Mouse (Mus musculus) hindbrain, embryonic 14.5 days (tissue): ENCODE measurements around the gene Iqschfp. TPM values are rescaled to one million over a fixed set of nuclear protein-coding genes. Genes with fewer than 3 reads are reported as not detected.

Experiments used
- ATAC-seq: fragments of 200-750 bp; cut with Nextera tagmentation; 2 replicates; pipeline ENCODE4 v1.8.0; 2017; ENCODE audit warnings: moderate number of reproducible peaks, mild to moderate bottlenecking, moderate TSS enrichment, moderate library complexity; ENCODE audit not compliant: low FRiP score
- DNase-seq: peaks from one replicate; pipeline ENCODE4 v3.0.0-alpha.2; 2015; ENCODE audit warnings: low spot score
- H3K27ac ChIP-seq: fragments of 300-500 bp; sonication (generic); 2 replicates; pipeline ENCODE4 v1.5.1; 2014; ENCODE audit warnings: mild to moderate bottlenecking, moderate library complexity
- H3K27me3 ChIP-seq: fragments of 300-500 bp; sonication (generic); 2 replicates; pipeline ENCODE4 v1.6.1; 2014; ENCODE audit warnings: mild to moderate bottlenecking, low read length, mixed read lengths; ENCODE audit not compliant: control insufficient read depth, insufficient read depth
- H3K36me3 ChIP-seq: fragments of 300-500 bp; sonication (generic); replicated peaks from 2 replicates; pipeline ENCODE4 v1.6.1; 2014; ENCODE audit not compliant: control insufficient read depth, insufficient read depth
- H3K4me1 ChIP-seq: fragments of 300-500 bp; sonication (generic); replicated peaks from 2 replicates; pipeline ENCODE4 v1.6.1; 2014; ENCODE audit warnings: antibody characterized with exemption, low read length, mixed read lengths; ENCODE audit not compliant: control insufficient read depth, insufficient read depth
- H3K4me2 ChIP-seq: fragments of 300-500 bp; sonication (generic); replicated peaks from 2 replicates; pipeline ENCODE4 v1.6.1; 2014; ENCODE audit warnings: mild to moderate bottlenecking, moderate library complexity
- H3K4me3 ChIP-seq: fragments of 300-500 bp; sonication (generic); replicated peaks from 2 replicates; pipeline ENCODE4 v1.5.1; 2014; ENCODE audit warnings: mild to moderate bottlenecking, low read length
- H3K9ac ChIP-seq: fragments of 300-500 bp; sonication (generic); 2 replicates; pipeline ENCODE4 v1.6.1; 2014
- H3K9me3 ChIP-seq: fragments of 300-500 bp; sonication (generic); 2 replicates; pipeline ENCODE4 v1.6.1; 2016; ENCODE audit warnings: low read length; ENCODE audit not compliant: control insufficient read depth
- WGBS: fragments of 180-500 bp; shearing (Covaris S2); extraction: QIAGEN DNeasy Blood & Tissue Kit; methylation state at CpG from one replicate; pipeline ENCODE4 v1.1.7; 2014; 5-methylcytosine and 5-hydroxymethylcytosine counted together
- polyA plus RNA-seq: library from polyadenylated mRNA; unstranded; fragments of >200 nt; fragmentation: Nextera tagmentation; extraction: Ambion mirVana; gene quantifications from 2 replicates; pipeline ENCODE4 v1.2.1, GENCODE M21; 2014

The Iqschfp gene
- polyA plus RNA-seq, 1 experiment from 2014 or later, result 7.5 TPM

DNA sequence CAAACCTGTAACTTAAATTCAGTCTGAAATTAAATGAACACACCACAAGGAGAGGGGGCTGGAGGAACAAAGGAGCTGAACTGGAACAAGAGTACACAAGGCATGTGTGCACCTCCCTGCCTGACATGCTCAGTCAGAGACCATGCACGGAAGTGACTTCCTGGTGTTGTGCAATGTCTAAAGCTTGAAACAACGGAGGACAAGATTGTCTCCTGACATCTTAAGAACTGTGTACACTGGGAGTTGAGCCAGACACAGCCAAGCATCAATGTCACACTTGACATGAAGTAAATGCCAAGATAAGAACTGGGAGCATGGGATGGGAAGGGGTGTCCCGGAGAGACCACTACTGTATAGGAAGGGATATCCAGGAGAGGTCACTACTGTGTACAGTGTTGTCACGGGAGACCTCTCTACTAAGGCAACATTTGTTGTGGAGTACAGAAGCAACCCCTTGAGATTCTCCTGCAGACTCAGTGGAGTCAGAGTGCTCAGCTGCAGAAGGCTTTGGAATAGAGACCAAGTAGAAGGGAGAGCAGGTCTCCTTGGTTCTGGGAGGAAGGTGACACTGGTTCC is 663.1 kb downstream of the Iqschfp start:
- Histone ChIP-seq H3K4me2 (no peak overlapping the region), H3K9ac (no peak overlapping the region), H3K4me1 (no peaks in the 10 kb centered on the region), H3K27me3 (no peaks in the 10 kb centered on the region), H3K9me3 (no peaks in the 10 kb centered on the region), H3K36me3 (no peaks in the 10 kb centered on the region), H3K4me3 (no peak overlapping the region), H3K27ac (no peak overlapping the region)
- ATAC-seq, result no peak; the same call in 1 of the 2 replicates
- WGBS, result 78% methylated on average over 4 of the region's 4 CpGs
- no peak for DNase-seq

DNA sequence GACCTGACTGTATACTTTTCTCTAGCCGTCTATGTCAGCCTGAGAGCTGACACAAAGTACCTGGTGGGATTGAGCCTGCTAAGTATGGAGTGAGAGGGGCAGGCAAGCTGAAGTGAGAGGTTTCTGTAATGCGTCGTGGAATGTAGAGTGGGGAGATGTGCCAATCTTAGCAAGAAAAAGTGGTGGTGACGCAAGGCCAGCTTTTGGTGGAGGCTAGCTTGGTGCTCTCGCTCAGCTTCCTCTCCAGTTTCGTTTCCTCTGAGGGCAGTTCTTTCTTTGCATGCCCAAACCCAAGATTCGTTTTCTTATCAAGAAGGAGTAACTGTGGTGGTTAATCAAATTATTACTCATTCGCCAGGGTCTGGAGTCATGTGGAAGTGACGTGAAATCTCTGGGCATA is 664.9 kb downstream of the Iqschfp start:
- ATAC-seq (no peak), DNase-seq (no peak)
- Histone ChIP-seq H3K4me3 (no peak overlapping the region), H3K4me2 (no peak overlapping the region), H3K27ac (no peak overlapping the region), H3K9ac (no peak overlapping the region), H3K27me3 (no peaks in the 10 kb centered on the region), H3K4me1 (no peaks in the 10 kb centered on the region), H3K9me3 (no peaks in the 10 kb centered on the region), H3K36me3 (no peaks in the 10 kb centered on the region)
- WGBS, result 93% methylated on average over 9 of the region's 9 CpGs

GRCm38 (mm10) chr3:68558744-68559143 is 666.7 kb downstream of the Iqschfp start:
- Histone ChIP-seq H3K4me3 (no peak overlapping the region), H3K27me3 (no peaks in the 10 kb centered on the region), H3K9ac (no peak overlapping the region), H3K9me3 (no peaks in the 10 kb centered on the region), H3K27ac (no peak overlapping the region), H3K4me2 (no peak overlapping the region), H3K4me1 (no peaks in the 10 kb centered on the region; the same call in 1 of the 2 replicates), H3K36me3 (no peaks in the 10 kb centered on the region)
- DNase-seq (no peak), ATAC-seq (no peak)
- WGBS, result 87% methylated on average over 6 of the region's 6 CpGs

- H3K9ac ChIP-seq, result no peak overlapping the region
- no peak overlapping the region for H3K4me2 ChIP-seq
- H3K27me3 ChIP-seq, result no peaks in the 10 kb centered on the region
- ATAC-seq (no peak), DNase-seq (no peak)
- no peak overlapping the region for H3K4me3 ChIP-seq
- H3K27ac ChIP-seq, result no peak overlapping the region
- no peaks in the 10 kb centered on the region for H3K36me3 ChIP-seq
- H3K4me1 ChIP-seq, result peaks cover 11% of the 10 kb centered on the region; the same call in 1 of the 2 replicates
- WGBS, result 87% methylated on average over 5 of the region's 5 CpGs
- no peaks in the 10 kb centered on the region for H3K9me3 ChIP-seq
Measured at GRCm38 (mm10) chr3:68560057-68560456, 668.0 kb downstream of the Iqschfp start.

GRCm38 (mm10) chr3:68562838-68563237 is 670.8 kb downstream of the Iqschfp start:
- Histone ChIP-seq H3K9me3 (no peaks in the 10 kb centered on the region), H3K4me1 (peaks cover 17% of the 10 kb centered on the region; the same call in 1 of the 2 replicates), H3K4me3 (no peak overlapping the region), H3K27ac (no peak overlapping the region), H3K9ac (no peak overlapping the region), H3K4me2 (no peak overlapping the region), H3K27me3 (no peaks in the 10 kb centered on the region), H3K36me3 (no peaks in the 10 kb centered on the region)
- ATAC-seq, result no peak
- WGBS, result 70% methylated on average over 2 of the region's 2 CpGs
- no peak for DNase-seq

- Histone ChIP-seq H3K27me3 (no peaks in the 10 kb centered on the region), H3K4me2 (0 out of 2 replicates have a peak overlapping the region, but pooled peaks have one; percentile 12), H3K36me3 (no peaks in the 10 kb centered on the region), H3K4me1 (peaks cover 17% of the 10 kb centered on the region; the same call in 1 of the 2 replicates), H3K27ac (peak overlapping the region; percentile 9; the same call in 1 of the 2 replicates), H3K9me3 (no peaks in the 10 kb centered on the region), H3K4me3 (no peak overlapping the region), H3K9ac (0 out of 2 replicates have a peak overlapping the region, but pooled peaks have one; percentile 11)
- ATAC-seq, result peak; percentile 58
- 65% methylated on average over 8 of the region's 8 CpGs for WGBS
- DNase-seq, result peak; percentile 73
Measured at GRCm38 (mm10) chr3:68563922-68564321, 671.9 kb downstream of the Iqschfp start.

DNA sequence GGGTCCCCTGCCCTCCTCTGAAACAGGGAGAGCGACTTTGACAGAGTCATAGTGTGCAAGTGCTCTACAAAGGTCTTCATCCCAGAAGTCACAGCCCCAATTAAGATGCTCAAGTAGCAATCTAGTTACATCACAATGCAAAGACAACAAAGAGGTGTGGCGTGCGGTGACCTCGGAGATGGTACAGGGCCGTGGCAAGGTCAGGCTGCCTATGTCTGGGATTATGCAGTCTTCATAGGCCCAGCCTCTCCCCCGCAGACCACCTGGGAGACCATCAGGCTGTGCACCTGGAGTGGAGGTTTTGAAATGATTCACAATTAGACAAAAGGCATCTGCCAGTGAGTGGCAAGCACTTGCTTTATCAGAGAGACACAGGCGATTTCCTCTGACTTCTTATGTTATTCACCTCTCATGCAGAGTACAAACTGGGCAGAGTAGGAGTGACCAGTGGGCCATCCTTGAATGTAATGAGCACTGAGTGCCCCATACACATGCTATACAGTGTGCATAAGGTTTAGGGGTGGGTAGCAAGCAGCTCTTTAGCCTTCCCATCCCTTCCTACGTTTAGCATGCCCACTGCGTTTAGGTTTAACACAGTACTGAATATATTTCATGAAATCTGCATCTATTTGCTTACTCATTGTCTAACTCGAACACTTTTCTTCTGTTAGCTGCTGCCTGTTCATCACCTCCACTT is 673.1 kb downstream of the Iqschfp start:
- Histone ChIP-seq H3K36me3 (no peaks in the 10 kb centered on the region), H3K9me3 (no peaks in the 10 kb centered on the region), H3K9ac (peak overlapping the region; percentile 16; the same call in 1 of the 2 replicates), H3K27me3 (no peaks in the 10 kb centered on the region), H3K4me3 (no peak overlapping the region), H3K27ac (no peak overlapping the region; the same call in 1 of the 2 replicates), H3K4me1 (peaks cover 17% of the 10 kb centered on the region; the same call in 1 of the 2 replicates), H3K4me2 (no peak overlapping the region)
- ATAC-seq (peak; percentile 44), DNase-seq (no peak)
- 51% methylated on average over 10 of the region's 10 CpGs for WGBS

DNA sequence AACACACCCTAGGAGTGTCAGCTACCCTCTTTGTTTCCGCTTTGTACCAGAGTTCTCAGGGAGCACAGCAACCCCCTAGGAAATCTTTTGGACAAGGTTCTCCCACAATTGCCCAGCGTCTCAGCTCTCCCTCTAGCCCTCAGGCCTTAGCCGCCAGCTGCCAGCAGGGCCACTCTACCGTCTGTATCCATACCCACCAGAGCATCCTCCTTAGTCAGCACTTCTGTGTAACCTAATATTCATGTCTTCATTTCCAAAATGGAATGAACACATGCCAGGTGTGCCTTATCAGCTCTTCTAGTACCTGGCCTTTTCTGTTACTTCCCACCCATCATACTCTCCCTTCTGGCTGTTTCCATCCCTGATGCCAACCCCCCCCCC is 673.6 kb downstream of the Iqschfp start:
- ATAC-seq, result no peak; the same call in 1 of the 2 replicates
- WGBS, result 45% methylated on average over 4 of the region's 4 CpGs
- H3K36me3 ChIP-seq, result no peaks in the 10 kb centered on the region

DNA sequence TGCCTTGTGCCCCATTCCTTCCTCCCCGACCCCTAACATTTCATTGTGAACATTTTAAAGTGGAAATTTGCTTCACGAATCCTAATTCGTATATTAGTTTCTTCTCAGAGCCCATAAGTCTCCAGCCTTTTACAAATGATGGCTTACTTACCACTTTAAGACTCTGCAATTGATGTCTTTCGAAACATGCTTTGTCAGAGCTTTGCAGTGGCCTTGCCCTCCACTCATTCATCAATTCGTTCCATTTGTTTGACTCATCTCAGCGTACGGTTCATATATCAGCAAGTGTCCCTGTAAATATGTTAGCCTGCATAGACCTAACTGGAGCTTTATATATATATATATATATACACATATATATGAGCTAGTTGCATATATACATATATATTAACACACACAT is 675.5 kb downstream of the Iqschfp start:
- Histone ChIP-seq H3K9ac (no peak overlapping the region), H3K4me2 (no peak overlapping the region), H3K36me3 (no peaks in the 10 kb centered on the region), H3K4me1 (peaks cover 22% of the 10 kb centered on the region), H3K27ac (no peak overlapping the region), H3K4me3 (no peak overlapping the region), H3K27me3 (no peaks in the 10 kb centered on the region), H3K9me3 (no peaks in the 10 kb centered on the region)
- ATAC-seq (no peak), DNase-seq (no peak)
- WGBS, result 72% methylated on average over 7 of the region's 7 CpGs

More for the DNA sequence above, 673.6 kb downstream of the Iqschfp start:
- Histone ChIP-seq H3K9ac (no peak overlapping the region), H3K4me3 (no peak overlapping the region), H3K4me1 (peaks cover 17% of the 10 kb centered on the region; the same call in 1 of the 2 replicates), H3K27me3 (no peaks in the 10 kb centered on the region), H3K4me2 (no peak overlapping the region), H3K9me3 (no peaks in the 10 kb centered on the region), H3K27ac (no peak overlapping the region)
- DNase-seq, result no peak
